Mouse (Mus musculus) Patski (cell line): ENCODE measurements around the gene Atp13a4. TPM values are rescaled to one million over a fixed set of nuclear protein-coding genes. Genes with fewer than 3 reads are reported as not detected.

Source experiments
- ATAC-seq: fragments of 100-300 bp; one replicate; pipeline ENCODE4 v1.8.0; 2021
- CTCF ChIA-PET: fragments of 350-600 bp; sonication (Branson Sonifier 250); formaldehyde crosslinking; loops from one replicate; lab custom pipeline; 2022; ENCODE audit warnings: inconsistent platforms; lab: Charles Lee
- POLR2A ChIA-PET: fragments of 350-600 bp; sonication (Branson Sonifier 250); formaldehyde crosslinking; loops from one replicate; lab custom pipeline; 2022; ENCODE audit warnings: antibody characterized with exemption, inconsistent platforms; lab: Charles Lee
- DNase-seq: peaks from one replicate; pipeline ENCODE4 v3.0.0-alpha.2; 2011; ENCODE audit warnings: low read depth, low spot score
- H3K27me3 ChIP-seq: fragments of 371-371 bp; one replicate; pipeline ENCODE4 v1.5.1; 2021
- CTCF ChIP-seq: fragments of 100-300 bp; IDR thresholded peaks from one replicate; pipeline ENCODE4 v1.5.1; 2021
- in situ Hi-C: fragments of 300-500 bp; cut with MboI; formaldehyde crosslinking; loops from 3 replicates; pipeline ENCODE4 v1.11.1; 2018; ENCODE audit warnings: low pct_unique_long_range_greater_than_20kb, mixed read lengths
- polyA plus RNA-seq: library from polyadenylated mRNA; unstranded; gene quantifications from one replicate; pipeline ENCODE4 v1.2.3, GENCODE M21; 2021

Gene Atp13a4
- not detected for polyA plus RNA-seq

DNA sequence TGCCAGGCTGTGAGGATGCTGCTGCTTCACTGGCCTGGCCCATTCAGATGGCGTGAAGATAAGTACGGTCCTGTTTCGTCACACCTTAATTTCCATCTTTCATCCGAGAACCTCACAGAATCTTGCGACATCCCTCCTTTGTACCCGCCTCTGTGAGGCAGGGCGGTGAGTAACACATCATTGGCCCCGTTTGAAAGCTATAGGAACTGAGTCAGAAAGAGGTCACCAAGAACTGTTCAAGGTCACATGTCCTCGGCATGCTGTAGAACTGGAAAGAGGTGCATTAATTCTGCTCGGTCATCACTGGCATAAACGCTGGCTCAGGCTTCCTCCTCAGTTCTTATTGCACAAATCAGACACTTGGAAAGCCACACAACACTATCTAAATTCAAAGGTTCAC, at the start of gene Atp13a4:
Atp13a4 (minus strand) TSS at position 36 of the 400 bp plus-strand sequence.
- H3K27me3 ChIP-seq: peaks cover 64% of the 10 kb centered on the region
- DNase-seq (no peak), ATAC-seq (no peak)
- TF ChIP-seq CTCF: no peak
- ChIA-PET POLR2A (no interaction called here), CTCF (no interaction called here)
- in situ Hi-C loops: no loop called here

DNA sequence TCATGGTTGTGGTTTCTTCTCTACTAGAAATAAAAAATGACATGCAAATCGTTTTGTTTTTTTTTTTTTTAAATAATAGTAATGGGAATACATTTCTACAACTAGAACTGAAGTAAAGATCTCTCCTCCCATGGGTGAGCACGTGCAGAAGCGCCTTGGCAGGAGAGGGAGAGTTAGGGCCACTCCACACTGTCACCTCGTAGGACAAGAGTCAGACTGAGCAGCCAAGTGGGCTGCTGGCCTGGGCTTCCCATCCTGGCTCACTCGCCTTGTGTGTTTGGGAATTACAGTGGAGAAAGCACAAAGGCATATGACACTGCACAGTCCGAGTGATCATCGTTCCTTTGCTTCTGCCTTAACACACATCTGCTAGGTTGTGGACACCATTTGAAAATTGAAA, 47.5 kb upstream of the Atp13a4 start:
- DNase-seq (no peak), ATAC-seq (no peak)
- ChIA-PET POLR2A (no interaction called here), CTCF (interaction anchor here (2.3 kb wide), 1 partner anchor 10 kb away, joined by 6 read pairs; no protein-coding TSS in a partner anchor)
- in situ Hi-C loops: no loop called here
- H3K27me3 ChIP-seq: no peaks in the 10 kb centered on the region
- no peak for TF ChIP-seq CTCF

DNA sequence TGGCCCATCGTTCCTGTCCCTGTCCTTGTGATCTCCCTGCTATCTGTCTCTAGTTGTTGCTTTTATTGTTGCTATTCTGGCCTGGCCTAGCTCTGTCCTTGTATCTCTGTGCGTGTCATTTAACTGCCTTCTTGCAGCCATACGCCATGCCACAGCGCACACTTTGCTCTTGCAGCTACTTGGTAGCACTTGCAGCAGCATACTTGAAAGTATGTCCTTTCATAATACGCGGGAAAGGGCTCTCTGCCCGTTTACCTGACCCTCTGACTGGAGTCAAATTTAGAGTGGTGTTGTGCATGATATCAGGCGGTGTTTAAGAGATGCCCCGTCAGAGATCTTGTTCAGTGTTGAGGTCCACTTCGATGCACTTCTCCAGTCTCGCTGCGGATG, 35.1 kb upstream of the Atp13a4 start:
- ATAC-seq (no peak), DNase-seq (peak; percentile 13)
- no peak for TF ChIP-seq CTCF
- in situ Hi-C loops: no loop called here
- POLR2A ChIA-PET: no interaction called here
- H3K27me3 ChIP-seq: peaks cover 6% of the 10 kb centered on the region
- CTCF ChIA-PET: no interaction called here

DNA sequence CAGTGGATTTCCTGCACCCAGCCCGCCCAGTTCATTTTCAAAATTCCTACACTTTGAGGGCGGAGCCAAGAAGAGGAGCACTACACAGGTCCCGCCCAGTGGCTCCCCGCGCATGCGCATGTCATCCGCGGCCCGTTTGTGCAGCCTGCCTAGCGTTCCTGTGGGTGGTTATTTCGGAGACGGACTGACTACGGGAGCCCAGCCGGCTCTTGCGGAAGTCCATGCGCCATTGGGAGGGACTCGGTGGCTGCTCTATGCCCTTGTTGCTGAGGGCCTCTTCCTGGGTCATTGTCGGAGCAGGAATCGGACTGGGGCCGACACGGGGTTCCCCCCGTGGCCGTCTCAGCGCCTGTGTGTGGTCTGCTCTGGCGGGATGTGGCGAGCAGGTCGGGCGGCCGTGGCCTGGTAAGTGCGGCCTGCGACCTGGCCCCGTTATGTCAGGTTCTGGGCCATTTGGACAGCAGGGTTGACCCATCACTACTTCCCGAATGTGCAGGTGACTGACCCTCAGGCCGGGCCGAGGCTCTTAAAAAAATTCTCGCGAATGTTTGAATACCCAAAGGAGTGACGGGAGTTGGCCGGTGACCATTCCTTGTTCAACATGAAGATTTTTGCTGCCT, 34.6 kb upstream of the Atp13a4 start, which contains the start of gene Opa1:
Opa1 (plus strand) TSS at position 168 of the 620 bp plus-strand sequence.
- in situ Hi-C loops: no loop called here
- TF ChIP-seq CTCF: no peak

DNA sequence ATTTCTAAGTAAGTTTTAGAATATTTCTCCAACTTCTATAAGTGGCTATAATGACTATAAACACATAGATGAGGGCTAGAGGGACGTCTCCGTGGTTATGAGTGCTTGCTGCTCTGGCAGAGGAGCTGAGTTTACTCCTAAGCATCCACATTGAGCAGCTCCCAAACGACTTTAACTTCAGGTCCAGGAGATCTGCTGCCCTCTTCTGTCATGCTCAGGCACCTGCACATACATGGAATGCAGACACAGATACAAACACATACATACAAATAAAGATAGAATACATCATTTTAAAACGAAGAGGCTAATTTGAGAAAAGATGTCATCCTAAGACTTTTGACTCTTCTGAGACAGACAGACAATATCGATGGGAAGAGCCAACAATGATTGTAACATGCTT, 31.0 kb upstream of the Atp13a4 start:
- DNase-seq: no peak
- CTCF ChIA-PET: interaction anchor here (1.3 kb wide), 1 partner anchor 738 kb away, joined by 5 read pairs; no protein-coding TSS in a partner anchor
- TF ChIP-seq CTCF: peak; percentile 63
- ATAC-seq: no peak
- H3K27me3 ChIP-seq: peaks cover 22% of the 10 kb centered on the region
- POLR2A ChIA-PET: no interaction called here
- in situ Hi-C loops: no loop called here

More for the DNA sequence above, 34.6 kb upstream of the Atp13a4 start, which contains the start of gene Opa1:
- H3K27me3 ChIP-seq: peaks cover 9% of the 10 kb centered on the region
- ChIA-PET POLR2A (no interaction called here), CTCF (no interaction called here)
- ATAC-seq (peak; percentile 96), DNase-seq (peak; percentile 80)

DNA sequence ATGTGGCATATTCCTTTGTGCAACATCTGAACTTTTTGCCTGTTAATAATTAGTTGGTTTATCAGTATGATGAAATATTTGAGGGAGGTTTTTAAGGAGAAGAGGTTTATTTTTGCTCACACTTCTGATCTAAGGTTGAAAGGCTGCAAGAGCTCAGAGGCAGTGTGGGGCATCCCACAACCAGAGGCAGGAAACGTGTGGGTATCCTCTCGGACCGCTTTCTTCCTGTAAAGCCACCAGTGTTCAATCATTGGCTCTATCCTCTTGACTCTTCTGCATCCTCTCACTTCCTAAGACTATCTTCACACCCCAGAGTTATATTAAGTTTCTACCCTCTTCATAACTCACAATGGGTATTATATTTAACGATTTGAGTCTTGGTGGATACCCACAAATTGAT, 29.3 kb upstream of the Atp13a4 start:
- peaks cover 22% of the 10 kb centered on the region for H3K27me3 ChIP-seq
- no peak for DNase-seq
- in situ Hi-C loops: no loop called here
- ChIA-PET POLR2A (no interaction called here), CTCF (no interaction called here)
- no peak for ATAC-seq
- TF ChIP-seq CTCF: no peak

DNA sequence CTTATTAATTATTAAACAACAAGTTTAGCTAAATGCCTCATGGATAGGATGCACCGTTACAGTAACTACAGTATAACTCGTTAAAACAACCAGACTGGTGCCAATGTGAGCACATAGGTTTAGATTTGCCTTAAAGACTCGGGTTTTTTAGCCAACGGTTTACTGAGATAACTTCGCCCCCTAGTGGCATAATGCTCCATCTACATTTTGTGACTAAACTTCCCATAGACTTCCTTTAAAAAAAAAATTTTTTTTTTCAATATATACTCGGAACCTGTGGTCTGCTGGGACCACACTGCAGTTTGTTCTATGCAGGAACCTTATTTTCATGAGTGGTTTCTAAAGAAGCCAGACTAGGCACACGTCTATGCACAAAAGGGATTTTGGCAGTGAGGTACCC, 16.2 kb upstream of the Atp13a4 start:
- peaks cover 54% of the 10 kb centered on the region for H3K27me3 ChIP-seq
- ChIA-PET CTCF (interaction anchor here (0.7 to 2.2 kb wide), 3 partner anchors 110 to 722 kb away, joined by 3 to 13 read pairs (median 4); no protein-coding TSS in a partner anchor), POLR2A (no interaction called here)
- peak; percentile 58 for TF ChIP-seq CTCF
- peak; percentile 6 for DNase-seq
- in situ Hi-C loops: no loop called here
- no peak for ATAC-seq

DNA sequence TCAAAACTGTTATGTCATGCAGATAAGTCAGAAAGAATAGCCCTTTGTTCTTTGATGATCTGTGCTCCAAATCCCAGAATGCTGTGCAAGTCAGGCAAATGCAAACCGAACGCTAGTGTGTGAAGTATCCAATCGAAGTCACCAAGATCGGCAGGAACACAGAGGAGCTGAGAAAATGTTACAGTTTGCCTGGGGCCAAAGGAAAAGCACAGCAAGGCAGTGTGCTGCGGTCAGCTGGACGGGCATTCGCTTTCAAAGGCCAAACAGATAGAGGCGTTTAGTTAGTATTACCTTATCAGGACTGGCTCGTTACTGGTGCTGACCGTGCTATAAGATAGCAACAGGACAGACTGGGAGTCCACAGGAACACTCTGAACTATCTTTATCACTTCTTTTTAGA, 15.8 kb upstream of the Atp13a4 start:
- DNase-seq (no peak), ATAC-seq (no peak)
- POLR2A ChIA-PET: no interaction called here
- CTCF ChIA-PET: interaction anchor here (0.7 to 2.2 kb wide), 3 partner anchors 109 to 722 kb away, joined by 3 to 13 read pairs (median 4); no protein-coding TSS in a partner anchor
- TF ChIP-seq CTCF: no peak
- H3K27me3 ChIP-seq: peaks cover 55% of the 10 kb centered on the region
- in situ Hi-C loops: no loop called here

DNA sequence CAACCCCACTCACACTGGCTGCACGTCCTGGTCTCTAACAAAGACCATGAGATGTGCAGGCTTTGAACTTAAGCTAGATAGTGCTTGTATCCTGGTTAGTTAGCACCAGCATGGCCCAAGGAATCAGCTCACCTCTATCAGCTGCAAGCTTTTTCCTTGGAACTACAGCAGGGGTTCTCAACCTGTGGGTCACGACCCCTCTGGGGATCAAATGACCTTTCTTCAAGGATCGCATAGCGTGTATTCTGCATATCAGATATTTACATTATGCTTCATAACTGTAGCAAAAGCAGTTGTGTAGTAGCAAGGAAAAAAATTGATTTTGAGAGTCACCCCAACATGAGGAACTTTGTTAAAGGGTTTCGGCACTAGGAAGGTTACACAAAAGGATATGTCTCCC, 15.0 kb upstream of the Atp13a4 start:
- DNase-seq: no peak
- H3K27me3 ChIP-seq: peaks cover 53% of the 10 kb centered on the region
- in situ Hi-C loops: loop anchor here (5.0 kb wide), 3 partner anchors 102 to 962 kb away; no protein-coding TSS in a partner anchor
- CTCF ChIA-PET: interaction anchor here (1.6 to 2.2 kb wide), 2 partner anchors 108 to 721 kb away, joined by 4 to 13 read pairs; no protein-coding TSS in a partner anchor
- TF ChIP-seq CTCF: no peak
- no peak for ATAC-seq
- POLR2A ChIA-PET: no interaction called here

DNA sequence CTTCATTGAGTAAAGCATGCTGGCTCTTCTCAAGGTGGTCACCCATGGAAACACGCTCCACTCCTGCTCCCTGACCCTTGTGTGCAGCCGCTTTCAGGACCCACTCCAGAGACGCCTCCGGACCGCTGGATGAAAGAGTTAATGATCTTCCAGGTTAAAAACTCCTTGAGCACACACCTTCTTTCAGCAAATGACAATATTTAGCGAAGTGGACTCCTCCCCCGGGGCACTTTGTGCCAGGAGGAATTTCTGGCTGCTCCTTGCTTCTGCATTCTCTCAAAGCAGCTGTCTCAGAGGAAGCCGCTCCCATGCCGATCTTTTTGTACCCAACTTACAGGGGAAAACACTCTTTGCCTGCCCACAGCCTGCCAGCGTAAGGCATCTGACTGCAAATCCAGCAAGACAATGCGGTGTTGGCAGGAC, 3.4 kb downstream of the Atp13a4 start:
- in situ Hi-C loops: no loop called here
- CTCF ChIA-PET: no interaction called here
- POLR2A ChIA-PET: interaction anchor here (0.6 kb wide), 1 partner anchor 615 kb away, joined by 3 read pairs; no protein-coding TSS in a partner anchor
- ATAC-seq: no peak
- no peak for TF ChIP-seq CTCF
- H3K27me3 ChIP-seq: peaks cover 69% of the 10 kb centered on the region
- no peak for DNase-seq

DNA sequence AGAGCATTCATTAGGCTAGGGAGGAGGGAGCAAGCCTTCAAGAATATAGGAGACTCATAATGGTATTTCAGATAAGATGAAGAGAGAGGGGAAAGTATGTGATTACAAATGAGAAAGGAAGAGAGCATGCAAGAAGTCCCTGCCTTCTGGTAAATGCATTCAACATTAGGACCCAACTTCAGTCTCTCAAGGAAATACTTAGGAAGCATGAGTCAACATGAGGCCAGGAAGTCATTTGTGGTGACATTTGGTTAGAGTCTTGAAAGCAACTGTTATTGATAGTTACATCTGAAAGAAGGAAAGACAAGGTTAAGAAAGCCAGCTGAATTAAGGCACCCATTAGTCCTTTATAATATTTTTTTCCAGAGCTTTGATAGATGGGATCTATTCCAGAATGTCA, 4.8 kb downstream of the Atp13a4 start:
- TF ChIP-seq CTCF: no peak
- POLR2A ChIA-PET: no interaction called here
- ATAC-seq (no peak), DNase-seq (no peak)
- in situ Hi-C loops: no loop called here
- H3K27me3 ChIP-seq: peaks cover 72% of the 10 kb centered on the region
- CTCF ChIA-PET: no interaction called here
